Mouse (Mus musculus) liver, embryonic 14.5 days (tissue): ENCODE results near the gene Nipa1.
"Not testable (repeated sequence)": the region's sequence is repeated elsewhere in the genome, so short reads cannot be mapped to it uniquely, and the experiment has no call there.

Source experiments
- CTCF ChIP-seq: IDR thresholded peaks from 2 replicates; pipeline ENCODE4 v1.5.1; 2016; ENCODE audit warnings: antibody characterized with exemption, low read depth, control low read depth
- EP300 ChIP-seq: IDR thresholded peaks from 2 replicates; pipeline ENCODE4 v1.6.1; 2016; ENCODE audit warnings: antibody characterized with exemption, low read depth

DNA sequence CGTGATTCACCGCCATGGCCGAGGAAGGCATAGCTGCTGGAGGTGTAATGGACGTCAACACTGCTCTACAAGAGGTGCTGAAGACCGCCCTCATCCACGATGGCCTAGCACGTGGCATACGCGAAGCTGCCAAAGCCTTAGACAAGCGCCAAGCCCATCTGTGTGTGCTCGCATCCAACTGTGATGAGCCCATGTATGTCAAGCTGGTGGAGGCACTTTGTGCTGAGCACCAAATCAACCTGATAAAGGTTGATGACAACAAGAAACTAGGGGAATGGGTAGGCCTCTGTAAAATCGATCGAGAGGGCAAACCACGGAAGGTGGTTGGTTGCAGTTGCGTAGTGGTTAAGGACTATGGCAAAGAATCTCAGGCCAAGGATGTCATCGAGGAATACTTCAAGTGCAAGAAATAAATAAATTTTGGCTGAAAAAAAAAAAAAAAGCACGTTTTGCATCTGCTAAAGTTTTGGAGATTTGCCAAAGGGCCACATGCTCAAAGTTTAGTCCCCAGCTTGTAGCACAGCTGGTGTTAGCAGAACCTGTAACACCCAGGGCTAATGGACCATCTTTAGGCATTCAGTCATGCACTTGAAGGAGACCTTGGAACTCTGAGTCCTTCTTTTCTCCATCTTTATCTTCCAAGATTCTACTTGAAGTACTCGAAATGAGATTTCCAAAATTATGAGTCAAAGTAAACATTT lies 5.6 kb downstream of the Nipa1 start:
- not testable (repeated sequence) for TF ChIP-seq CTCF, EP300
